Mouse (Mus musculus) limb, embryonic 12.5 days (tissue): Measurements from ENCODE around the gene Ptprb. TPM values are rescaled to one million over a fixed set of nuclear protein-coding genes. Genes with fewer than 3 reads are reported as not detected.

Source experiments
- ATAC-seq: fragments of 200-750 bp; cut with Nextera tagmentation; 2 replicates; pipeline ENCODE4 v1.8.0; 2017; ENCODE audit warnings: low read depth, moderate TSS enrichment; ENCODE audit not compliant: insufficient number of reproducible peaks, insufficient read depth, low FRiP score, low TSS enrichment
- H3K27ac ChIP-seq: fragments of 300-500 bp; sonication (generic); 2 replicates; pipeline ENCODE4 v1.5.1; 2016; ENCODE audit warnings: mild to moderate bottlenecking, moderate library complexity
- H3K27me3 ChIP-seq: fragments of 300-500 bp; sonication (generic); 2 replicates; pipeline ENCODE4 v1.6.1; 2016; ENCODE audit warnings: mild to moderate bottlenecking, moderate library complexity
- H3K36me3 ChIP-seq: fragments of 300-500 bp; sonication (generic); 2 replicates; pipeline ENCODE4 v1.6.1; 2016; ENCODE audit warnings: mild to moderate bottlenecking, moderate library complexity
- H3K4me1 ChIP-seq: fragments of 300-500 bp; sonication (generic); replicated peaks from 2 replicates; pipeline ENCODE4 v1.6.1; 2016
- H3K4me2 ChIP-seq: fragments of 300-500 bp; sonication (generic); 2 replicates; pipeline ENCODE4 v1.6.1; 2016; ENCODE audit warnings: mild to moderate bottlenecking, moderate library complexity
- H3K4me3 ChIP-seq: fragments of 300-500 bp; sonication (generic); replicated peaks from 2 replicates; pipeline ENCODE4 v1.5.1; 2016; ENCODE audit warnings: mild to moderate bottlenecking
- H3K9ac ChIP-seq: fragments of 300-500 bp; sonication (generic); replicated peaks from 2 replicates; pipeline ENCODE4 v1.6.1; 2016; ENCODE audit warnings: mild to moderate bottlenecking, moderate library complexity
- H3K9me3 ChIP-seq: fragments of 300-500 bp; sonication (generic); 2 replicates; pipeline ENCODE4 v1.6.1; 2016; ENCODE audit warnings: mild to moderate bottlenecking, moderate library complexity
- WGBS: fragments of 180-500 bp; shearing (Covaris S2); methylation state at CpG from one replicate; pipeline ENCODE4 v1.1.7; 2016; 5-methylcytosine and 5-hydroxymethylcytosine counted together
- polyA plus RNA-seq: library from polyadenylated mRNA; unstranded; fragments of >200 nt; fragmentation: Nextera tagmentation; extraction: Ambion mirVana; gene quantifications from 2 replicates; pipeline ENCODE4 v1.2.1, GENCODE M21; 2016

The Ptprb gene
- polyA plus RNA-seq, 1 experiment from 2014 or later = 2.2 TPM

DNA sequence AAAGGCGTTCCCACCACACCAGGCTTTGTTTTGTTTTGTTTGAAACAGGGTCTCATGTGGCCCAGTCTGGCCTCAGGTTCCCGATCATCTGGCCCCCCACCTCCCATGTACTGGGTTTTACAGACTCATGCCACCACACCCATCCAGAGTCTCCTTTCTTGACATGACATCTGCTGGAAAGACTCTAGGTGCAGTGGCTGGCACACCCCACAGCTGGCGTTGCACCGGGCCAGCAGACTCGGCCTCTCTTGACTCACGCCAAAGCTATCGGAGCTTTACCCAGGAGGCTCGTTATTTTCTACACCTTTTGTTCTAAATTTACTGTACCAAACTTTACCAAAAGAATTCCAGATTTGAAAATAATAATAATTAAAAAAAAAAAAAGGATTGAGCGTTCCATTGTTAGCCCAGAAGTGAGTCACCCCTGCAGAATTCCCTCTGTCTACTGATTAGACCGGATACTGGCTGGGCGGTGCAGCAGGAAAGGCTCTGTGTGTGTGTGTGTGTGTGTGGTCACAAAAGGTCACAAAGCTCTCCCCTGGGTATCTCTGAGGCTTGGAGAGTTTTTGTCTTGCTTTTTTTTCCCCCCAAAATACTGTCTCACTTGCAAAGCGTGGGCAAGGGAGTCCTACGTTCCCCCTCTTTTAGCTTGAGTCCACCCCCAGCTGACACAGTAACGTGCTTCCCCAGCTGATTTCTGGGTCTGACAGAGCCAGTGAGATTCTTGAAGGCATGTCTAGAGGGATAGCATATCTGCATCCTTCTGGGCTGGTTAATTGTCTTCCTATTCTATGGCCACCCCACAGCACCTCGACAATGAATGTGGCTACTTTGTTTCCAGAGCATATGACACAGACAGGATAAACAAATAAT, 8.5 kb upstream of the Ptprb start:
- Histone ChIP-seq H3K4me2 (no peak overlapping the region), H3K27ac (no peak overlapping the region), H3K4me3 (no peak overlapping the region), H3K27me3 (no peaks in the 10 kb centered on the region), H3K36me3 (no peaks in the 10 kb centered on the region), H3K9me3 (no peaks in the 10 kb centered on the region), H3K4me1 (0 out of 2 replicates have a peak, but pooled peaks cover under 1% of the 10 kb centered on the region), H3K9ac (no peak overlapping the region)
- no peak for ATAC-seq
- 86% methylated on average over 15 of the region's 15 CpGs for WGBS

DNA sequence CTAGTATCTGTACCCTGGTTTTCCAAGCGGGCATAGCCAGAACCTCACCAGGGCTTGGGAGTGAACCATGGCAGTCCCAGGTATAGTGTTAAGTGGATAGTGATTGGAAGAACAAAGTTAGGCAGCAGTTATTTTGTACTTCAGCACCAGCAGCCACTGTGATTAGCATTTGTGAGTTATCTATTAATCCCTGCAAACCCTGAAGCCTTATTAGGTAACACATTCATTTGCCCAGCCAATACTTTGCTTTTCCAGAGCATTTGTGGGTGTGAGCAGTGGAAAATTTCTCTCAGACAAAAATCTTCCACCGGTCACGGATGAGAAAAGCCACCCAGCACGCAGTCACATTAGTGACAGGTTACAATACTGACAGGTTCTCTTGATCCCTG, 7.9 kb upstream of the Ptprb start:
- ATAC-seq = no peak
- no peaks in the 10 kb centered on the region for H3K36me3 ChIP-seq

DNA sequence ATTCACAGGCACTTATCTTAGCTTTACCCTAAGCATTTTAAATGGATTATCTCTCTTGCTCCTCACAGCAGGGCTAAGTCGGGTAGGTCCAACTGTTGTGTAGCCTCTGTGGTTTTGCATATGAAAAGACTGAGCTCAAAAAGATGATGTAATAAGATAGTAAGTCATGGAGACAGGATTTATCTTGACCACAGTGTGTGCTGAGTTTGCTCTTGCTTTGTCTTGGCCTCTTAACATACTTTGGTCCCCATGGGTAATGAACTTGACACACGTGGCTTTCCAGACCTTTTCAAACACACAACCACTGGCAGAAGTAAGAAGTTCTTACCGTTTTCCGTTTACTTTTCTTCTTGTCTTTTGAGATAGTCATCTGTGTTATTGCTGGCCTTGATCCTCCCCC, 7.0 kb upstream of the Ptprb start:
- H3K27ac ChIP-seq = no peak overlapping the region
- no peaks in the 10 kb centered on the region for H3K27me3 ChIP-seq
- 69% methylated on average over 4 of the region's 4 CpGs for WGBS
- no peak overlapping the region for H3K9ac ChIP-seq
- no peaks in the 10 kb centered on the region for H3K4me1 ChIP-seq
- no peaks in the 10 kb centered on the region for H3K36me3 ChIP-seq
- H3K4me2 ChIP-seq = no peak overlapping the region
- H3K4me3 ChIP-seq = no peak overlapping the region
- no peaks in the 10 kb centered on the region for H3K9me3 ChIP-seq
- ATAC-seq = no peak

More for the DNA sequence above, 7.9 kb upstream of the Ptprb start:
- Histone ChIP-seq H3K27ac (no peak overlapping the region), H3K4me3 (no peak overlapping the region), H3K4me2 (no peak overlapping the region), H3K4me1 (no peaks in the 10 kb centered on the region), H3K27me3 (no peaks in the 10 kb centered on the region), H3K9ac (no peak overlapping the region), H3K9me3 (no peaks in the 10 kb centered on the region)
- 84% methylated on average over 4 of the region's 4 CpGs for WGBS

DNA sequence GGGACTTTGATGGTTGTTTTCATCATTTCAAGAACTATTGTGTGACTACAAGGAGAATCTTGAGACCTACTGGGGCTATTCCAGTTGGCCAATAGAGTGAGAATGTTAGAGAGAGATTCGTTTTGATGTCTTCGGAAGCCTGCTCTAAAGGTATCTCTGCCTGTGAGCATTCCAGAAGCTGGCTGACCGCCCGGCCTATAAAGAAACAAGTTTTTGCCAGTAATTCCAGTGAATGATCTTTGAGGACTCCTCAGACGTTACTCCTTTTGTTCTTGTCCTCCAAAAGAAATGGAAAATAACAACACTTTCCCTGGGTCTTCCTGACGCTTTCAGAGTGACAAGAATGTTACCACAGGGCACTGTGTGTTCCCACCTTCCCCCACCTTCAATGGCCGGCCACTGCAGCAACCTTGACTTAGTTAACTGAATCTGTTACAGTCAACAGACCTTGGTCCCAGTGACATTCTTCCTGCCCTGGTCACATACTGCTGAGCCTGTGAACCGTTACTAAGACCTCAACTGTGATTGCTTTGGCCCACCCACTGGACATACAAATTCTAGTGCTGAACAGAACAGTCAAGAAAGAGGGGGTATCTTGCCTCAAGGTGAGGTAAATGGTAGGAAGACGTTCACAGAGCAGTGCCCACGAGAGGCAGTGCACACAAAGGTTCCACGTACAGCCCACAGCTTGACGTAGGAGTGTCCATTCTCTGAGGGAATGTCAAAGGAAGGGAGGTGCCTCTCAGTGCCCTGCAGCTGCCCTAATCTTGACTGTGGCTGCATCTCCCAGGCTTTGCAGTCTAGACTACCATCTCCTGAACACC, 4.5 kb upstream of the Ptprb start:
- Histone ChIP-seq H3K9me3 (no peaks in the 10 kb centered on the region), H3K4me3 (no peak overlapping the region), H3K36me3 (no peaks in the 10 kb centered on the region), H3K4me2 (no peak overlapping the region), H3K27ac (no peak overlapping the region), H3K4me1 (no peaks in the 10 kb centered on the region), H3K9ac (no peak overlapping the region), H3K27me3 (no peaks in the 10 kb centered on the region)
- ATAC-seq = no peak
- 84% methylated on average over 12 of the region's 12 CpGs for WGBS

DNA sequence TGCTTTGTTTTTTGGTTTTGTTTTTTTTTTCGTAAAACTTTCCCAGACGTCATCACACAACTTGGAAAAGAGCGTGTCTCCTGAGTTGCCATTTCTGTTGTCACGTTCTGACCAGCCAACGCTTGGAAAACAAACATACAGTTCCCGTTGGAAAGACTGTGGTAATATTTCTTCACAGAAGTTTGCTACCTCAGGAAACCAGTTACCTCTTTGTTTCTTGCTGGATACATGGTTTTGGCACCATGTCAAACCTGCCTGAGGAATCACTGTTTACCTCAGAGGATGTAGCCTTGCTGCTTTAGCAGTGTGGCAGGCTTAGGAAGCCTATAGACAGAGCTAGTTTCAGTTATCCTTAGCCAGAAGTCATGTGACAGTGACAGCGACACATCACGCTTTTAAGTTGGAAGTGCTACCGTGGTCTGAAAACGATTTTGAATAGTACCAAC, 3.8 kb upstream of the Ptprb start:
- Histone ChIP-seq H3K27ac (no peak overlapping the region), H3K9me3 (no peaks in the 10 kb centered on the region), H3K4me2 (no peak overlapping the region), H3K27me3 (no peaks in the 10 kb centered on the region), H3K4me3 (no peak overlapping the region), H3K36me3 (no peaks in the 10 kb centered on the region), H3K4me1 (no peaks in the 10 kb centered on the region), H3K9ac (no peak overlapping the region)
- ATAC-seq = no peak
- WGBS = 89% methylated on average over 10 of the region's 10 CpGs

DNA sequence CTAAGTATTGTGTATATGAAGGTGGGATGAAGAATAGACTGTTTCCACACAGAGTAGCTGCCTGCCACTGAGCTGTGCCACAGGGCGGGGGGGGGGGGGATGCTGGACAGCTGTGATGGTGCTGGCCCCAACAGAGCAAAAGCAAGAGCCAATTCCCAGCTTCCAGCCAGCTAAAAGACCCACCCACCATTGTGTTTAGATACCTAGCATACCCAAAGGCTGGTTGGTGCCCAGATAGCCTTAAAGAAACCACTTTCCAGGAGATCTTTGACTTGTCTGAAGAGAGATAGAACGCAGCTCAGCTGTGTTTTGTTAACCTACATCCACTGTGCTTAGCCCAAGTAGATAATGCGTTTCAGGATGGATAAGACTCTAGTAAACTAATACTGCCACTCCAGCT, 3.2 kb upstream of the Ptprb start:
- Histone ChIP-seq H3K9ac (no peak overlapping the region), H3K9me3 (no peaks in the 10 kb centered on the region), H3K27me3 (no peaks in the 10 kb centered on the region), H3K4me3 (no peak overlapping the region), H3K36me3 (no peaks in the 10 kb centered on the region), H3K4me1 (no peaks in the 10 kb centered on the region), H3K4me2 (no peak overlapping the region), H3K27ac (no peak overlapping the region)
- WGBS = 80% methylated on average over 3 of the region's 3 CpGs
- ATAC-seq = no peak

DNA sequence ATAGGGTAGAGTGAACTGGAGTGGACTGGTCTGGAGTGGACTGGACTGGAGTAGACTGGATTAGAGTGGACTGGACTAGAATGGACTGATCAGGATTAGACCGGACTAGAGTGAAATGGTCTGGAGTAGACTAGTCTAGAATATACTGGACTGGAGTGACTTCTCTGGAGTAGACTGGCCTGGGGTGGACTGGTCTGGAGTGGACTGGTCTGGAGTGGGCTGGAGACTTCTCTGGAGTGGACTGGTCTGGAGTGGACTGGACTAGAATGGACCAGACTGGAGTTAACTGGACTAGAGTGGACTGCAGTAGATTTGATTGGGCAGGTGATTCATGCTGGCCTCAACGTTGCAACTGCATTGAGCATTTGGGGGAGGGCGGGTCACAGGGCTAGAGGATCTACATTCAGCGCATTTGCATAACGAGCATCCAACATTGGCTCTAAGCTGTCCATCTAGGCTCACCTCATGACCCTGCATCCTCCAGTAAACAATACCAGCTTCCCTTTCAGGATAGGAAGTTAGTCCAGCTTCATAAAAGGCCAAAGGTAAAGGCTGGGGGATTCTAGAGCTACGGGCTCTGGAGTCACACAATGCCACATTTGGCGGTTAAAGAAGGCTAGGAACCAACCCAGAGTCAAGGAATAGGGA, 11.5 kb downstream of the Ptprb start:
- H3K4me2 ChIP-seq = no peak overlapping the region
- no peaks in the 10 kb centered on the region for H3K9me3 ChIP-seq
- H3K9ac ChIP-seq = no peak overlapping the region
- H3K4me1 ChIP-seq = no peaks in the 10 kb centered on the region
- no peaks in the 10 kb centered on the region for H3K36me3 ChIP-seq
- H3K4me3 ChIP-seq = no peak overlapping the region
- no peak for ATAC-seq
- WGBS = 87% methylated on average over 7 of the region's 7 CpGs
- H3K27ac ChIP-seq = no peak overlapping the region
- H3K27me3 ChIP-seq = 0 out of 2 replicates have a peak, but pooled peaks cover 4% of the 10 kb centered on the region

DNA sequence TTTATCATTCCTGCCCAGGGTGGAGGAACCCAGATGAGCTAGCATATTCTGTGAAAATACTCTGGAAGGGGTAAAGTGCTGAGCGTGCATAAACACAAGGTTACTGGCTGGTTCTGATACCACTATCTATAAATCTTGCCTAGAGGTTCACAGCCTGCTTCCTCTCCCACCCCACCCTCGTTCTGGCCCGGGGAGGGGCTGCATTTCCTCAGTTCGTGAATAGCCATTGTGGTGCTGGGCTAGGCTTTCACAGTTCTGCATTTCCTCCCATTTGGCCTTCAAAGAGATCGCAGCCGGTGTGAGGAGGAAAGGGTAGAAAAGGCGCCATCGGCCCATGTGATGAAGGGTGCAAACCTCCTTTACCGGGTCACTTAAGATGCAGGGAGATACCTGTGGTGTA, 12.8 kb downstream of the Ptprb start:
- no peaks in the 10 kb centered on the region for H3K9me3 ChIP-seq
- no peaks in the 10 kb centered on the region for H3K36me3 ChIP-seq
- H3K4me2 ChIP-seq = no peak overlapping the region
- 0 out of 2 replicates have a peak, but pooled peaks cover 4% of the 10 kb centered on the region for H3K27me3 ChIP-seq
- no peaks in the 10 kb centered on the region for H3K4me1 ChIP-seq
- no peak overlapping the region for H3K9ac ChIP-seq
- no peak overlapping the region for H3K27ac ChIP-seq
- no peak for ATAC-seq
- WGBS = 31% methylated on average over 9 of the region's 9 CpGs
- H3K4me3 ChIP-seq = no peak overlapping the region

DNA sequence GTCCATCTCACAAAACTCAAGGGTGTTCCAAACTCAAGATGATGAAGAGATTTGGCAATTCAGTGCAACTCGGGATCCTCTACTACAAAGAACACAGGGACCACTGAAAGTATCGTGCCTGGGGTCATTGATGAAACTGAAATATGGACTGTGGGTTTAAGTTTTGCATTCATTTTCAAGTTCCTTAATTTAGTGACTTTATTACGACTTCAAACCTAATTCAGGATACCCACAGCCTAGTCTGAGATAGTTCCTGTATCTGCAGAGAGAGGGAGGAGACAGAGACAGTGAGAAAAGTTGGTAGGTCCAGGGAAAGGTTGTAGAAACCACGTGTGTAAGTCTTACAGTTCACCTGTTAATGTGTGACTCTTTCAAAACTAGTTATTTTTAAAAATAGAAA, 15.2 kb downstream of the Ptprb start:
- no peak for ATAC-seq
- H3K9me3 ChIP-seq = no peaks in the 10 kb centered on the region
- no peaks in the 10 kb centered on the region for H3K4me1 ChIP-seq
- H3K4me2 ChIP-seq = no peak overlapping the region
- H3K9ac ChIP-seq = no peak overlapping the region
- WGBS = 81% methylated on average over 4 of the region's 4 CpGs
- no peak overlapping the region for H3K27ac ChIP-seq
- H3K27me3 ChIP-seq = 0 out of 2 replicates have a peak, but pooled peaks cover 4% of the 10 kb centered on the region
- H3K4me3 ChIP-seq = no peak overlapping the region
- no peaks in the 10 kb centered on the region for H3K36me3 ChIP-seq

DNA sequence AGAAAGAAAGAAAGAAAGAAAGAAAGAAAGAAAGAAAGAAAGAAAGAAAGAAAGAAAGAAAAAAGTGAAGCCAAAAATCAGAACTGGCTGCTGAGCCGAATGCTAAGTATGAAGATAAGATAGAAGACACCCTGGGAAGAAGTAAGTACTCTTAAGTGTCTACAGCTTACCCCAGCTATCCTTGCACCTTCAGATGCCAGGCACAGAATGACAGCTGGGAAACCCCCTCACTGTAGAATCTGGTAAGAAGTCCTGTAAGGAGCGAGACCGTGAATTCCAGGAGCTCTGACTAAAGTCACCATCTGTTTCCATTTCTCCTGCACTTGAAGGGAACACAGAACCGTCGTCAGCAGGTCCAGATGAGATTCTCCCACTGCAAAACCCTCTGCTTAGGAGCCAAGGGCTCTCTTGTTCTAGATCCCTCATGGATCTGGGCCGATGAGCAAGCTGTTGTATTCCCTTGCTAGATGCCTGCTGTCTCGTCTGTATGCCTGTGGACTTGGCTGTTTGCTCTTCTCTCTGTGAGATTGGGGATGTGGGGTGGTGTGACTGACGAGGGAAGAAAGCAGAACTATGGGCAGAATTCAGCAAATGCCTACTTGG, 15.9 kb downstream of the Ptprb start:
- no peak overlapping the region for H3K4me2 ChIP-seq
- no peak for ATAC-seq
- H3K4me3 ChIP-seq = no peak overlapping the region
- no peaks in the 10 kb centered on the region for H3K36me3 ChIP-seq
- 53% methylated on average over 8 of the region's 8 CpGs for WGBS
- no peak overlapping the region for H3K9ac ChIP-seq
- H3K27ac ChIP-seq = no peak overlapping the region
- H3K27me3 ChIP-seq = 0 out of 2 replicates have a peak, but pooled peaks cover 4% of the 10 kb centered on the region
- no peaks in the 10 kb centered on the region for H3K4me1 ChIP-seq
- H3K9me3 ChIP-seq = no peaks in the 10 kb centered on the region

DNA sequence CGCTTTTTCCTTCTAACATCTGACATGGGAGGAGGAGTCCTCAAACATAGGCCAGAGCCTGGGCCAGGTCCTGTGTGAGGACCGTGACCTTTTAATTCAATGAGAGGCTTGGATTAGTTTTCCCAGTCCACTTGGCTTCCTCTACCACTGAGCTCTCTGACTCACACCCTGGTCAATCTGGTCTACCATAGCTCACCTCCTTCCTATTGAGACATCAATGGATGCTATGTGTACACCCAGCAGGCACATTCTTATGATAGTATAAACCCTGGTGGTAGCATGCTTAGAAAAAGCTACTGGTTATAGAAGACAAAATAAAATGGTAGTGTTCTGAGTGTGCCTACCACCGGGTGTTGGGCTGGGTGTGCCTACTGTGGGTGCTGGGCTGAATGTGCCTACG, 21.1 kb downstream of the Ptprb start:
- Histone ChIP-seq H3K9me3 (no peaks in the 10 kb centered on the region), H3K4me1 (peaks cover 5% of the 10 kb centered on the region), H3K27me3 (peaks cover 27% of the 10 kb centered on the region), H3K27ac (no peak overlapping the region), H3K9ac (no peak overlapping the region), H3K36me3 (no peaks in the 10 kb centered on the region), H3K4me2 (no peak overlapping the region), H3K4me3 (no peak overlapping the region)
- WGBS = 85% methylated on average over 4 of the region's 4 CpGs
- ATAC-seq = no peak
